Mouse (Mus musculus) Patski (cell line): Measurements from ENCODE around the gene Henmt1. TPM values are rescaled to one million over a fixed set of nuclear protein-coding genes. Genes with fewer than 3 reads are reported as not detected.
A peak's percentile ranks its signal among the peaks of the same experiment; 100 is the strongest.

ENCODE experiments used
- ATAC-seq: fragments of 100-300 bp; one replicate; pipeline ENCODE4 v1.8.0; 2021
- CTCF ChIA-PET: fragments of 350-600 bp; sonication (Branson Sonifier 250); formaldehyde crosslinking; loops from one replicate; lab custom pipeline; 2022; ENCODE audit warnings: inconsistent platforms; lab: Charles Lee
- POLR2A ChIA-PET: fragments of 350-600 bp; sonication (Branson Sonifier 250); formaldehyde crosslinking; loops from one replicate; lab custom pipeline; 2022; ENCODE audit warnings: antibody characterized with exemption, inconsistent platforms; lab: Charles Lee
- DNase-seq: peaks from one replicate; pipeline ENCODE4 v3.0.0-alpha.2; 2011; ENCODE audit warnings: low read depth, low spot score
- H3K27me3 ChIP-seq: fragments of 371-371 bp; one replicate; pipeline ENCODE4 v1.5.1; 2021
- CTCF ChIP-seq: fragments of 100-300 bp; IDR thresholded peaks from one replicate; pipeline ENCODE4 v1.5.1; 2021
- in situ Hi-C: fragments of 300-500 bp; cut with MboI; formaldehyde crosslinking; loops from 3 replicates; pipeline ENCODE4 v1.11.1; 2018; ENCODE audit warnings: low pct_unique_long_range_greater_than_20kb, mixed read lengths
- polyA plus RNA-seq: library from polyadenylated mRNA; unstranded; gene quantifications from one replicate; pipeline ENCODE4 v1.2.3, GENCODE M21; 2021

Henmt1 gene
- polyA plus RNA-seq, 1 experiment from 2014 or later: 0.04 TPM

DNA sequence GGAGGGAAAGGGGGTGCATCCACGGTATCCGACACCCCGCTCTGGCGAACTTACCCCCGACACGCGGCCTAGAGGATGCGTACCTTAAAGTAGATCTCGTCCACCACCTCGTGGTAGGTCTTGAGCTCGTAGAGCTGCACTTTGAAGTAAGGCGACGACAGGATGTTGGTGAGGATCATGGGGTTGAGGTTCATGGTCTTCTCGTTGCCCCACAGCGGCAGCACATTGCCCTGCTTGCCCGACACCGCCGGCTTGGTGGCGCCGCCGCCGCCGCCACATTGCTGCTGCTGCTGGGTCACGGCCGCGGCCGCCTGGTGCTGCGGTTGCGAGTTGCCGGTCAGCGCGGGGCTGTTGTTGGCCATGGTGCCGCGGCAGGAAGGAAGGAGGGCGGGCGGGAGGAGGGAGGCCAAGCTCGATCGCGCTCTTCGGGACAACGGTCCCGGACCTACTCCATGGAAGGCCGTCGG is 28.6 kb upstream of the Henmt1 start:
- in situ Hi-C loops: no loop called here
- ChIA-PET CTCF (interaction anchor here (0.7 to 3.3 kb wide), 13 partner anchors 7 to 210 kb away, joined by 3 to 12 read pairs (median 3); partner anchors contain the start of genes Fam102b and Stxbp3), POLR2A (interaction anchor here (0.5 to 2.1 kb wide), 8 partner anchors 10 to 117 kb away, joined by 3 to 13 read pairs (median 5); partner anchors contain the start of genes Fam102b and Stxbp3)
- TF ChIP-seq CTCF: no peak
- DNase-seq (peak; percentile 68), ATAC-seq (peak; percentile 74)
- H3K27me3 ChIP-seq: no peaks in the 10 kb centered on the region

DNA sequence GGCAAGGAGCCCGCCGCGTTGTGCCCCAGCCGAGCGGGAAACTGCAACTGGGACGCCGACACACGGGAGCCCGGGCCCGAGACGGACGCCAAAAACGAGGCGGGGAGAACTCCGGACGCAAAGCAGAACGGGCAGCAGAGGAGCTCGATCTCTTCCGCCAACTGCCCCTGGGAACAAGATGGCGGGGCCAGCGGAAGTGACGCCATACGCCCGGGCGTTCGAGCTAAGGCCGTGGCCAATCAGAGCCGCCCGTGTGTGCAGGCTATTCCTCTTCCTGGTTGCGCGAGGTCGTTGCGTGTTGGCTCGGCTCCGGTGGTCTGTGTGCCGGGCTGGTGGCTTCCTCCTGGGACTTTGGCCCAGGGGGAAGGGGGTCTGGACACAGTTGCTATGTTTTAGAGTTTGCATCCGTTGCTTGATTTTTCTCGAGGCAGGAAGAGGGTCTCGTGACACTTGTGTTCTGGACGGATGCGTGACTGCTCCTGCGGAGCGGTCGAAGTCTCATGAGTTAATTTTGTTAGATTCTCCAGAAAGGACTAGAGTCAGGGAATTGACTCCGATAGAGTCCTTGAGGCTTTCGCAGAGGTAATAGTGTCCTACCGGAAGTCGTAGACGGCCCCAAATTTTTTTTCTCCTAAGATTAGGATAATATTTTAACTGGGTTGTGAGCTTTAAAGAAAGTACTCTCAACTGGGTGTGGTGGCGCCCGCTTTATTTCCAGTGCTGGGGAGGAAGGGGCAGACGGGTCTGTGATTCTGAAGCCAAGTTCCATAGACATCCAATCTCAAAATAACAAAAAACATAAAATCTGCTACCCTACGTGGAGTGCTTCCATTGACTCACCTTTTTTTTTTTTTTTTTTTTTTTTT is 27.9 kb upstream of the Henmt1 start, which contains the start of gene Prpf38b:
Prpf38b (minus strand) TSS at position 180 of the 866 bp plus-strand sequence.
- ChIA-PET CTCF (interaction anchor here (0.7 to 3.3 kb wide), 13 partner anchors 8 to 211 kb away, joined by 3 to 12 read pairs (median 3); partner anchors contain the start of genes Fam102b and Stxbp3), POLR2A (interaction anchor here (0.6 to 2.1 kb wide), 8 partner anchors 9 to 211 kb away, joined by 3 to 13 read pairs (median 6); partner anchors contain the start of genes Fam102b and Stxbp3)
- in situ Hi-C loops: no loop called here
- TF ChIP-seq CTCF: no peak
- H3K27me3 ChIP-seq: no peaks in the 10 kb centered on the region
- DNase-seq: peak; percentile 85
- ATAC-seq: peak; percentile 97

DNA sequence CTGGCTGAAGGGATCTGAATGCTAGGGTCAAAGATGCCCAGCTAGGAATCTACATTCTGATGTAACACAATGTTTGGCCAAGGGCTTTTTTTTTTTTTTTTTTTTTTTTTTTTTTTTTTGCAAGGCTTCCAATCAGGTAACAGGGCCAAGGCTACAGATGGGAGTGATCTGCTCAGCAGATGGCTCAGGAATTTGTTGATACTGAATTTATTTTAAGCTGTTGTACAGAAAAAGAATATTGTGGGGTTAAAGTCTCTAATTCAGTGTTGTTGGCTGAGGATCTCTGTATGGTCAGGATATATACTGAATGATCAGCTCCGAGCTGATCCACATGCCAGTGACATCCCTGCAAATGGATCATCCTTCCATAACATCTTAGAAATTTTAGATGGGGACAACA is 23.7 kb upstream of the Henmt1 start:
- no peak for DNase-seq
- ChIA-PET POLR2A (interaction anchor here (0.6 kb wide), 1 partner anchor 95 kb away, joined by 4 read pairs; no protein-coding TSS in a partner anchor), CTCF (interaction anchor here (1.0 to 2.5 kb wide), 2 partner anchors 9 to 15 kb away, joined by 4 to 10 read pairs; no protein-coding TSS in a partner anchor)
- H3K27me3 ChIP-seq: no peaks in the 10 kb centered on the region
- ATAC-seq: no peak
- TF ChIP-seq CTCF: no peak
- in situ Hi-C loops: no loop called here

DNA sequence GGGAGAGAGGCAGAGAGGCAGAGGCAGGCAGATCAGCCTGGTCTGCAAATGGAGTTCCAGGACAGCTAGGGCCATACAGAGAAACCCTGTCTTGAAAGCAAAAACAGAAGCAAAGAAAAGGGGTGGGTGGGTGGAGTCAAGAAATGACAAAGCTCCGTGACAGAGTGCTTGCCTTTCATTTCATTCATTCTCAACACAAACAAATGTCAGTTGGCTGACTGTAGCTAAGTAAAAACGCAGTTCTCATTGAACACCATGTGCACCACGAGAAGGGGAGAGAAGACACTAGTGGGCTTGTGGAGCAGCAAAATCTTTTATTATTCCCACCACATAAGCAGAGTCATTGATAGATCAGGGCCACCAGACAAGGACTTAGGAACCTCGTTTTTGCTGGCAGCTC is 22.8 kb upstream of the Henmt1 start:
- ATAC-seq (no peak), DNase-seq (no peak)
- ChIA-PET POLR2A (no interaction called here), CTCF (interaction anchor here (1.0 to 2.5 kb wide), 3 partner anchors 8 to 42 kb away, joined by 3 to 10 read pairs (median 4); no protein-coding TSS in a partner anchor)
- no peak for TF ChIP-seq CTCF
- no peaks in the 10 kb centered on the region for H3K27me3 ChIP-seq
- in situ Hi-C loops: no loop called here

DNA sequence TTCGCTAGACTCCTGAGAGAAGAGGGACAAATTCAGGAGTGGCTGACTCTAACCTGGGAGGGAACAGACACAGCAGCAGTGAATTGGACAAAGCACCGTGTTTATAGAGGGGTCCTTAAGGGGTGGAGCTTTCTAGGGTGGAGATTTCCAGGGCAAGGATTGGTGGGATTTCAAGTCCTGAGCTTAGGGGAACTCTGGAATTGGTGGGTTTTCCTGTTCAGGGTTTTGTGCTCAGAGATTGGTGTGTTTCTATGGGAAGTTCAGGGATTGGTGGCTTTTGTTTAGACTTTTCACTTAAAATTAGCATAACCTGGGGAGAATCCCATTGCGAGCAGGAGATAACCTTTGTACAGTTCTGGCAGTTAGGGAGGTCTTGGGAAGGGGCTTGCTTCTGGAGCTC is 21.7 kb upstream of the Henmt1 start:
- POLR2A ChIA-PET: interaction anchor here (0.6 kb wide), 1 partner anchor 11 kb away, joined by 6 read pairs; no protein-coding TSS in a partner anchor
- H3K27me3 ChIP-seq: no peaks in the 10 kb centered on the region
- DNase-seq: no peak
- CTCF ChIA-PET: interaction anchor here (0.7 to 2.5 kb wide), 4 partner anchors 7 to 55 kb away, joined by 3 to 10 read pairs (median 3); no protein-coding TSS in a partner anchor
- no peak for ATAC-seq
- TF ChIP-seq CTCF: no peak
- in situ Hi-C loops: no loop called here

DNA sequence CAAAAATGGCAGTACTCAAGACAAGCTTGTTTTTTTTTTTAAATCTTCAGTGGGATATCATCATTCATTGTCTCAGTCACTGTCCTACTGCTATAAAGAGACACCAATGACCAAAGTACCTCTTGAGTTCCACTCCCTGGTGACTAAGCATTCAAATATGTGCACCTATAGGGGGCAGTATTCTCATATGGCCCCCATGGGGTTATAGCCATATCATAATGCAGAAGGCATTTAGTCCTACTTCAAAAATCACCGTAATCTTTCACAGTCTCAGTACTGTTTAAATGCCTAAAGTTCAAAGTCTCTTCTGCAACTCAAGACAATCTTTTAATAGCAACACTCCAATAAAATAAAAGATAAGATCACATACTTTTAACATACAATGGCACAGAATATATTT is 20.8 kb upstream of the Henmt1 start:
- in situ Hi-C loops: no loop called here
- no peak for TF ChIP-seq CTCF
- ATAC-seq (no peak), DNase-seq (no peak)
- ChIA-PET CTCF (interaction anchor here (0.7 to 1.3 kb wide), 4 partner anchors 8 to 73 kb away, joined by 3 read pairs; no protein-coding TSS in a partner anchor), POLR2A (interaction anchor here (0.6 kb wide), 1 partner anchor 56 kb away, joined by 4 read pairs; no protein-coding TSS in a partner anchor)
- no peaks in the 10 kb centered on the region for H3K27me3 ChIP-seq

DNA sequence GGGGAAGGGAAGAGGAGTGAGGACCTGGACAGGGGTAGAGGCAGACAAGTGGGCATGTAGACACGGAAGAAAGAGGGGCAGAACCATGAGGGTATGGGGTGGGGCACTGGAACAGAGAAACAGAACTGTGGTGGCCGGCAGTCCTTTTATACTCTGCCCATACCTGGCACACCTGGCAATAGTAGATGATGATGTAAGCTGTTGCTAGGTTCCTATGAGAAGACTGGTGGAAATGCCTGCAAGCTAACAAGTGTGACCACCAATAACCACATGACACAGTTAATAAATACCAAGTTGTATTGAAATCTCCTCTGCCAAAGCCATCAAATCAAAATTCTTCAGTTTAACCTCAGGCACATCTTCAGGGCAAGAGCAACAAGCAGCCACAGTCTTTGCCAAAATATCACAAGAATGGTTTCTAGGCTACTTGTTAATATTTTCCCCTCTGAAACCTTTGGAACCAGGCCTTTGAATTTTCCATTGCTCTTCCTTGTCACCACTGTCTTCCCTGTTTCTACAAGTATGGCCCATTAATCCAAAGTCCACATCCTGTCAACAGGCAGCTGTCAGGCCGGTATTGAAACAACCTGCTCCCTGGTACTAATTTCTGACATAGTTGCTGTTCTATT is 19.1 kb upstream of the Henmt1 start:
- peak; percentile 69 for ATAC-seq
- TF ChIP-seq CTCF: no peak
- DNase-seq: peak; percentile 37
- in situ Hi-C loops: no loop called here
- ChIA-PET CTCF (interaction anchor here (0.8 to 1.6 kb wide), 5 partner anchors 9 to 111 kb away, joined by 3 read pairs; partner anchors contain the start of gene Prpf38b), POLR2A (interaction anchor here (1.4 kb wide), 1 partner anchor 9 kb away, joined by 3 read pairs; the partner anchor contains the start of gene Prpf38b)
- H3K27me3 ChIP-seq: no peaks in the 10 kb centered on the region

DNA sequence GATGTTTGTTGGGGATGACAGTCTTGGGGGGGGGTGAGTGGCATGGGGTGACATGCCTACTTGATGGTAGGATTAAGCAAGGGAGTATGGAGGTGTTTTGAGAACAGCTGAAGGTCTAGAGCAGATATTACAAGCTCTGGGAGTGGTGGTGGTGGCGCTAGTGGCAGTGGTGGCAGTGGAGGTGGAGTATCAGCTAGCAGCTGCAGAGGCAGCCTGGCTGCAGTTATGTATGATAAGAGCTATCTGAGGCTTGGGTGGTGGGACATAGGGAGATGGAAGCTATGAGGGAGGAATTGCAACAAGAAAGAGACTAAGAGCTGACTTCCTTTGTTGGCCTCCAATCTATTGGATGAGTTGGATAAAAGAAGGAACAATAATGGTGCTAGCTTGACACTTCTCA is 17.9 kb upstream of the Henmt1 start:
- ChIA-PET POLR2A (no interaction called here), CTCF (interaction anchor here (0.8 to 1.6 kb wide), 4 partner anchors 8 to 105 kb away, joined by 3 to 6 read pairs (median 4); partner anchors contain the start of gene Fam102b)
- DNase-seq (no peak), ATAC-seq (no peak)
- in situ Hi-C loops: no loop called here
- no peaks in the 10 kb centered on the region for H3K27me3 ChIP-seq
- TF ChIP-seq CTCF: no peak

DNA sequence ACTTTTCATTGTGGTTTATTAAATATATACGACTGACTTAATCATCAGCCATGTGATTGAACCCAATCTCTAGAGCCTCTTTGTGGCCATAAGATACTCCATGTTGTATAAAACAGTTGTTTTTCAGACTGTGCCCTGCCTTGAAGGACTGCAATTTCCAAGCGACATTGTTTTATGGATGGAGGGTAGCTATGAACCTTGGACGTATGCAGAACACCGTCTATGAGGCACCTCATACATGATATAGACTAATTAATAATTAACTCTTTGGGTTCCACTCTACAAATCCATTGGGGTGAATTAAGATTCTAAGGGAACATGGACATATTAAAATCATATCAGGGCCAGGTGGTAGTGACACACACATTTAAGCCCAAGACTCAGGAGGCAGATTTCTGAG is 14.0 kb upstream of the Henmt1 start:
- DNase-seq (no peak), ATAC-seq (no peak)
- in situ Hi-C loops: no loop called here
- CTCF ChIA-PET: interaction anchor here (0.6 to 1.3 kb wide), 4 partner anchors 9 to 85 kb away, joined by 3 to 4 read pairs (median 3); partner anchors contain the start of gene Henmt1
- H3K27me3 ChIP-seq: no peaks in the 10 kb centered on the region
- no peak for TF ChIP-seq CTCF
- POLR2A ChIA-PET: interaction anchor here (0.6 kb wide), 1 partner anchor 26 kb away, joined by 3 read pairs; no protein-coding TSS in a partner anchor
